Mouse (Mus musculus) hindbrain, embryonic 12.5 days (tissue): ENCODE measurements around the gene Oas1f. TPM values are rescaled to one million over a fixed set of nuclear protein-coding genes. Genes with fewer than 3 reads are reported as not detected.
"Not testable (repeated sequence)": the region's sequence is repeated elsewhere in the genome, so short reads cannot be mapped to it uniquely, and the experiment has no call there.

Experiments used
- ATAC-seq: fragments of 200-750 bp; cut with Nextera tagmentation; 2 replicates; pipeline ENCODE4 v1.8.0; 2017; ENCODE audit warnings: moderate TSS enrichment; ENCODE audit not compliant: low FRiP score
- H3K27ac ChIP-seq: fragments of 300-500 bp; sonication (generic); 2 replicates; pipeline ENCODE4 v1.5.1; 2016; ENCODE audit warnings: mild to moderate bottlenecking
- H3K27me3 ChIP-seq: fragments of 300-500 bp; sonication (generic); 2 replicates; pipeline ENCODE4 v1.6.1; 2016; ENCODE audit warnings: mild to moderate bottlenecking
- H3K36me3 ChIP-seq: fragments of 300-500 bp; sonication (generic); 2 replicates; pipeline ENCODE4 v1.6.1; 2016; ENCODE audit warnings: mild to moderate bottlenecking
- H3K4me1 ChIP-seq: fragments of 300-500 bp; sonication (generic); 2 replicates; pipeline ENCODE4 v1.6.1; 2016
- H3K4me2 ChIP-seq: fragments of 300-500 bp; sonication (generic); replicated peaks from 2 replicates; pipeline ENCODE4 v1.6.1; 2016; ENCODE audit warnings: mild to moderate bottlenecking
- H3K4me3 ChIP-seq: fragments of 300-500 bp; sonication (generic); 2 replicates; pipeline ENCODE4 v1.5.1; 2016; ENCODE audit warnings: mild to moderate bottlenecking
- H3K9ac ChIP-seq: fragments of 300-500 bp; sonication (generic); 2 replicates; pipeline ENCODE4 v1.6.1; 2016; ENCODE audit warnings: mild to moderate bottlenecking, moderate library complexity
- H3K9me3 ChIP-seq: fragments of 300-500 bp; sonication (generic); replicated peaks from 2 replicates; pipeline ENCODE4 v1.6.1; 2016; ENCODE audit warnings: mild to moderate bottlenecking
- WGBS: fragments of 180-500 bp; shearing (Covaris S2); methylation state at CpG from one replicate; pipeline ENCODE4 v1.1.7; 2016; 5-methylcytosine and 5-hydroxymethylcytosine counted together
- polyA plus RNA-seq: library from polyadenylated mRNA; unstranded; fragments of >200 nt; fragmentation: Nextera tagmentation; extraction: Ambion mirVana; gene quantifications from 2 replicates; pipeline ENCODE4 v1.2.1, GENCODE M21; 2016

Gene Oas1f
- polyA plus RNA-seq: not detected in 2 replicates

DNA sequence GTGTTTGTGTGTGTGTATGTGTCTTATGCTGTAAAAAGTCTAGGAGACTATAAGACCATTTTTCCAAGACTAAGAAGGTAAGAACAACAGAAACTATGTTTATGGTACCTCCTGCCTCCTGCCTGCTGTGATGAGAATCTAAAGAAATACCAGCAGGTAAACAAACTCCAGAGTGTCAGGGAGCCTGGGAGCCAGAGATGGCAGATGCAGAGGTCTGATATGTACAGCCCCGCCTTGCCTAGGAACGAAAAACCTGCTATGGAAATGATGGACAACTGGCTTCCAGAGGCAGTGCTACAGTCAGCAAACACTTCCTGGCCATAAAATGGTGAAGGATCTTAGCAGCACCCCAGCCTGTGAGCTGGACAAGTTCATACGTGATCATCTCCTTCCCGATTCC lies at the start of gene Oas1f:
Oas1f (plus strand) TSS at position 301 of the 400 bp plus-strand sequence.
- Histone ChIP-seq H3K4me1 (no peaks in the 10 kb centered on the region), H3K27ac (no peak within 1 kb of the TSS), H3K27me3 (peaks cover 3% of the 10 kb centered on the region; the same call in 1 of the 2 replicates), H3K9ac (no peak within 1 kb of the TSS), H3K36me3 (no peaks in the 10 kb centered on the region), H3K9me3 (no peaks in the 10 kb centered on the region), H3K4me3 (no peak within 1 kb of the TSS), H3K4me2 (no peak within 1 kb of the TSS)
- WGBS: 84% methylated on average over 4 of the region's 4 CpGs
- no peak for ATAC-seq

DNA sequence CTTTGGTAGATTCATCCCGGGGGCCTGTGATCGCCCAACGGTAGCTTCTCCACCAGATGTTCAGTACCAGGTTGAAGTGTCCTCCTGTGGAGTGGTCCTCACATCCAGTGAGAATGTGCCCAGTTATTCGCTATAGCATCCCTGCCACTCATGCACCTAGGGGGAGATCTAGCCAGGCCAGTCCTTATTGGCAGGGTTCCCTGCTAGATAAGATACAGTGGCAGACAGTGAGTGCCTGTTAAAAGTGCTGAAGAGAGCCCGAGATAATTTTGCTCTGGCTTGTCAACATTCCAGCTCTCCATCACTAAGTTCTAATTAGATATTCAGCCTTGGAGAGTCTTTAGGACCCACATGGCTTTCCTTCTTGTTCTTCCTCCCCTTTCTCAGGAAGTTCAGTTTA lies 49.0 kb upstream of the Oas1f start:
- not testable (repeated sequence) for H3K9ac ChIP-seq, H3K9me3 ChIP-seq, H3K4me2 ChIP-seq, H3K27ac ChIP-seq, H3K27me3 ChIP-seq, ATAC-seq, H3K4me3 ChIP-seq, H3K4me1 ChIP-seq, H3K36me3 ChIP-seq
- WGBS: 85% methylated on average over 5 of the region's 5 CpGs

DNA sequence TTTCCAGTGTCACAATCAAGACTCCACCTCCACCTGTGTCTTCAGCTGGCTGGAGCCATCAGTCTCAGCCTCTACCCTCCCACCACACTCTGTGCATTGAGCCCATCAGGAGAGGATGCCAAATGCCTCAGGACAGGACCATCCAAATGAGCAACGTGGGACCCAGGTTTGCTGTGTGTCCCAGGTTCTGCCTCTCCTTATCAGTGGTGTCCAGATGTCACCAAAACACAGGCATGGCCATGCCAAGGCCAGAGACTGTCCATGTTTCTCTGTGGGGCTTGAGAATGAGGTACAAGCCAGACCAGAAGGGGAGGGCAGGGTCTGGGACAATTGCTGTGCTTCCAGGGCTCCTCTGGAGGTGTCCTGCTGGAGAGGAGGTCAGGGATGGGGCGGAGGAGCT lies 48.2 kb upstream of the Oas1f start:
- ATAC-seq, H3K4me1 ChIP-seq, H3K4me2 ChIP-seq, H3K36me3 ChIP-seq, H3K27ac ChIP-seq, H3K9ac ChIP-seq, H3K9me3 ChIP-seq, H3K4me3 ChIP-seq, H3K27me3 ChIP-seq: not testable (repeated sequence)
- WGBS: 67% methylated on average over 2 of the region's 2 CpGs

- H3K9ac ChIP-seq: no peak overlapping the region
- no peak for ATAC-seq
- peaks cover 9% of the 10 kb centered on the region; the same call in 1 of the 2 replicates for H3K9me3 ChIP-seq
- WGBS: 71% methylated on average over 2 of the region's 2 CpGs
- H3K36me3 ChIP-seq: no peaks in the 10 kb centered on the region
- no peak overlapping the region for H3K4me2 ChIP-seq
- no peak overlapping the region for H3K27ac ChIP-seq
- H3K27me3 ChIP-seq: no peaks in the 10 kb centered on the region
- no peak overlapping the region for H3K4me3 ChIP-seq
- H3K4me1 ChIP-seq: no peaks in the 10 kb centered on the region
Observed at GRCm38 (mm10) chr5:120803596-120803995, 43.6 kb upstream of the Oas1f start.

DNA sequence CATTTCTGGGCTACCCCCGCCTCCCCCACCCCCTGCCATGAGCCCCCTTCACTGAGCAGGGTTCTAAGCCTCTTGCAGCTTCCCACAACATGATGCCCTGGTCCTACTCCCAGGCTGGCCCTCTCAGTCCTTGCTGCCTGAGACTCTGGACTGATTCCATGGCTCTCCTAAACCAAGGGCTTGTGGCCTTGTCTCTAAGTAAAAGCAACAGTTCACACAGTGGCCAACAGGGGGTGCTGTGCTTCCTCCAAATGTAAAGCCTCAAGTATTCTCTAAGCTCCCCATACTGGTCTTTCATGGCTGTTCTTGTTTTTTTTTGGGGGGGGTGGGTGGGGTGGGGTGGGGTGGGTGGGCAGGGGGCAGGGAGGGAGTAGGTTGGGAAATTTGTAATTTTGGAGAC lies 40.7 kb upstream of the Oas1f start:
- Histone ChIP-seq H3K4me3 (no peak overlapping the region), H3K4me2 (no peak overlapping the region), H3K36me3 (no peaks in the 10 kb centered on the region), H3K27me3 (no peaks in the 10 kb centered on the region), H3K9me3 (peaks cover 9% of the 10 kb centered on the region; the same call in 1 of the 2 replicates), H3K9ac (no peak overlapping the region), H3K27ac (no peak overlapping the region), H3K4me1 (no peaks in the 10 kb centered on the region)
- no peak for ATAC-seq
- 89% methylated on average over 1 of the region's 1 CpGs for whole genome bisulfite sequencing

DNA sequence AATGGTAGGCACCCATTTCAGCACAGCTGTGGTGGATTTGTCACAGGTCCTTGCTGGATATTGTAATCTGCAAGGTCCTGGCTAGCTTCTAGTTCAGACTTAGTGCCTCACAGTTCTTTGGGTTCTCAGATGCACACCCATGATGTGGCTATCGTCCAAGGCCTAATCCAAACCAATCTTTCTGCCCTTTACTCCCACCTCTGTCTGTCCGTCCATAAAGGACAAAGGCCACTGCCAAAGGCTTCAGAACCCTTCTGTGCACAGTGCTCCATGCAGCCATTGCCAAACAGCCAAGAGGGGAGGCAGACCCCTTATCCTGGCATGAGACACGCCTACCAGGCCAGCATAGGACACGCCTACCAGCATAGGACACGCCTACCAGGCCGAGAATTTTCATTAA lies 38.0 kb upstream of the Oas1f start:
- H3K4me3 ChIP-seq: no peak overlapping the region
- H3K9ac ChIP-seq: no peak overlapping the region
- H3K4me1 ChIP-seq: peaks cover 10% of the 10 kb centered on the region
- H3K36me3 ChIP-seq: no peaks in the 10 kb centered on the region
- WGBS: 41% methylated on average over 6 of the region's 6 CpGs
- ATAC-seq: no peak
- peaks cover 5% of the 10 kb centered on the region; the same call in 1 of the 2 replicates for H3K9me3 ChIP-seq
- no peak overlapping the region for H3K4me2 ChIP-seq
- H3K27me3 ChIP-seq: no peaks in the 10 kb centered on the region
- H3K27ac ChIP-seq: no peak overlapping the region

DNA sequence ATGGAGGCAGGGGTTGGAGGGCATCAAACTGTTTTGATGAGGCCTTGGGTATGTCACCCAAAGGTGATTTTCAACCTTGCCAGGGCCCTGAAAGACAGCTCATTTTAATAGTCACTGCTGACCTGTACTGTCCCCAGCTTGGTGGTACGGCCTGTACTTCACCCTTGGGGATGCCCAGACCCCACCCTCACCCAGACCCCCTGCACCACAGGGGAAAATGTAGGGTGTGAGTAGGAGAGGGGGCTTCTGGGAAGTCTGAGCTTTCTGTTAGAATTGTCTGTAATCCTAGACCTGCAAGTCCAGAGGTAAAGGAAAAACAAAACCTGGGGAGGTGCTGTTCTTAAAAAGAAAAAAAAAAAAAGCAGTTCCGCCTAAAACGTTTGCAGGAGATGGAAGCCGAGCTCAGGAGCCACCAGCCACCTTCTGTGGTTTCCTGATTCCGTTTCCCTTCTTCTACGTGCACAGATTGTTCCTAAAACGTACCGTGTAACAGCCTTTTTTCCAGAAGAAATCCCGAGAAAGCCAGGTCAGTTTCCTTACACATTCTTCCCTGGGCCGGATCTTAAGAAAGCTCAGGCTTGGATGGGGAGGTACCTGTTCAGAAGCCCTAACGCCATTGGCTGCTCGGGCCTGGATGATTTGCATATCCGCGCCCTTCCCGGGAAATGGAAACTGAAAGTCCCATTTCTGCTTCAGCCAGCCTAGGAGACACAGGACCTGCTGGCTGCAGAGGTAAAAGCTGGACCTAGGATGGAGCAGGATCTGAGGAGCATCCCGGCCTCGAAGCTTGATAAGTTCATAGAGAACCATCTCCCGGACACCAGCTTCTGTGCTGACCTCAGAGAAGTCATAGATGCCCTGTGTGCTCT lies 35.0 kb upstream of the Oas1f start, which contains the start of gene Oas1c:
Oas1c (minus strand) TSS at position 564 of the 869 bp plus-strand sequence.
- Histone ChIP-seq H3K4me3 (peak within 1 kb of the TSS; percentile 24), H3K27ac (peak within 1 kb of the TSS; percentile 65), H3K27me3 (no peaks in the 10 kb centered on the region), H3K4me1 (peaks cover 10% of the 10 kb centered on the region), H3K9me3 (no peaks in the 10 kb centered on the region), H3K4me2 (peak within 1 kb of the TSS; percentile 51), H3K36me3 (no peaks in the 10 kb centered on the region), H3K9ac (peak within 1 kb of the TSS; percentile 47)
- peak; percentile 71; the same call in 1 of the 2 replicates for ATAC-seq
- 5% methylated on average over 18 of the region's 18 CpGs for WGBS

DNA sequence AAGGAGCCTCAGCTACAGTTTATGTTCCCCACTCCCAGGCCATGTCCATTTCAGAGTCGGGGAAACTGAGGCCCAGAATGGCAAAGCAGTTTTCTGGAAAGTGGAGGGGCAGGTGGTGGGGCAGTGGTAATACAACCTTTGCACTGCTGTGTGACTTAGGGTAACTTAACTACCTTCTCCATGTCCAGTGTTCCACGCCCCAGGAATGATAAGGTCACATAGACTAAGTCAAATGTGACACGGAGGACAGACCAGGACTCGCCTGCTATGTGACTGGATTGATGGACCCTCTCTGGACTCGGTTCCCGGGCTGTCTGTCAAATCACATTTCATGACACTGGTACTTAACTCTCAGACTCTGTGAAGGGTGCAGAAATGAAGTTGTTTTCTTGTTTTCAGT lies 34.1 kb upstream of the Oas1f start:
- H3K27me3 ChIP-seq: no peaks in the 10 kb centered on the region
- no peaks in the 10 kb centered on the region for H3K9me3 ChIP-seq
- peaks cover 10% of the 10 kb centered on the region for H3K4me1 ChIP-seq
- H3K27ac ChIP-seq: no peak overlapping the region
- WGBS: 78% methylated on average over 6 of the region's 6 CpGs
- no peaks in the 10 kb centered on the region for H3K36me3 ChIP-seq
- no peak overlapping the region for H3K9ac ChIP-seq
- no peak for ATAC-seq
- peak overlapping the region; percentile 51 for H3K4me2 ChIP-seq
- peak overlapping the region; percentile 24; the same call in 1 of the 2 replicates for H3K4me3 ChIP-seq

GRCm38 (mm10) chr5:120815949-120816348 lies 31.2 kb upstream of the Oas1f start:
- peaks cover 10% of the 10 kb centered on the region for H3K4me1 ChIP-seq
- H3K4me2 ChIP-seq: no peak overlapping the region
- no peaks in the 10 kb centered on the region for H3K27me3 ChIP-seq
- ATAC-seq: no peak
- H3K9ac ChIP-seq: no peak overlapping the region
- no peaks in the 10 kb centered on the region for H3K36me3 ChIP-seq
- peaks cover 16% of the 10 kb centered on the region for H3K9me3 ChIP-seq
- H3K4me3 ChIP-seq: no peak overlapping the region
- H3K27ac ChIP-seq: no peak overlapping the region
- 63% methylated on average over 3 of the region's 3 CpGs for WGBS

DNA sequence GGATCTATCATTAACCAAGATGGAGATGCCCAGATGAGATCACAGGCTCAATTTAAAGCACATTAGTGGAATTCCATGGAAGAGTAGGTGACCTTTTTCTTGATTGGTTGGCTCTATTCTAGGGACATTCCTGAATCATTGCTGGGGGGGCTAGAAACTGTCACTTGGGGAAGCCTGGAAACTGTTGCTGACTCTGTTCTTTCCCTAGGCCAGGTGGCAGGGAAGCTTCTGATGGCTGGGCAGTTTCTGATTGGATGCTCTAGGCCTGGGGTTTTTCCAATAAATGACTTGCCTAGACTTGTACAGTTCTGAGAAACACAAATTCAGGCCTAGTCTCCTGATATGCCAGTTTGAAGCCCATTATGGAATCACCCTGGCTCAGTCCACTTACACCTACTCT lies 28.2 kb upstream of the Oas1f start:
- Histone ChIP-seq H3K27ac (no peak overlapping the region), H3K4me3 (no peak overlapping the region), H3K4me2 (no peak overlapping the region), H3K4me1 (no peaks in the 10 kb centered on the region), H3K27me3 (no peaks in the 10 kb centered on the region), H3K9me3 (peaks cover 16% of the 10 kb centered on the region), H3K9ac (no peak overlapping the region), H3K36me3 (no peaks in the 10 kb centered on the region)
- ATAC-seq: no peak

DNA sequence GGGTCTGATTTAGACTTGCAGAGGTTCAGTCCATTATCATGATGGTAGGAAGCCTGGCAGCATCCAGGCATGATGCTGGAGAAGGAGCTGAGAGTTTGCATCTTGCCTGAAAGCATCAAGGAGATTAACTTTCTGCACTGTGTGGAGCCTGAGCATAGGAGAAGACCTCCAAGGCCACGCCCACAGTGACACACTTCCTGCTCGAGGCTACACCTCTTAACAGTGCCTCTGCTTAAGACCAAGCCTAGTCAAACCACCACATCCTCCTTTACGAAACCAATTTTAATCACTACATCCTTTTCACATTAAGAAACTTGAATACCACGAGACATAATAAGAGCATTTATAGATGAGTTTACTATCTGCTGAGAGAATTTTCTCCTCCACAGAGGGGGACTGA lies 16.1 kb upstream of the Oas1f start:
- no peaks in the 10 kb centered on the region for H3K9me3 ChIP-seq
- no peak overlapping the region for H3K9ac ChIP-seq
- H3K27ac ChIP-seq: no peak overlapping the region
- no peak overlapping the region for H3K4me3 ChIP-seq
- H3K4me1 ChIP-seq: peaks cover 8% of the 10 kb centered on the region; the same call in 1 of the 2 replicates
- H3K36me3 ChIP-seq: no peaks in the 10 kb centered on the region
- 83% methylated on average over 4 of the region's 4 CpGs for WGBS
- no peak overlapping the region for H3K4me2 ChIP-seq
- peaks cover 13% of the 10 kb centered on the region; the same call in 1 of the 2 replicates for H3K27me3 ChIP-seq
- ATAC-seq: no peak

DNA sequence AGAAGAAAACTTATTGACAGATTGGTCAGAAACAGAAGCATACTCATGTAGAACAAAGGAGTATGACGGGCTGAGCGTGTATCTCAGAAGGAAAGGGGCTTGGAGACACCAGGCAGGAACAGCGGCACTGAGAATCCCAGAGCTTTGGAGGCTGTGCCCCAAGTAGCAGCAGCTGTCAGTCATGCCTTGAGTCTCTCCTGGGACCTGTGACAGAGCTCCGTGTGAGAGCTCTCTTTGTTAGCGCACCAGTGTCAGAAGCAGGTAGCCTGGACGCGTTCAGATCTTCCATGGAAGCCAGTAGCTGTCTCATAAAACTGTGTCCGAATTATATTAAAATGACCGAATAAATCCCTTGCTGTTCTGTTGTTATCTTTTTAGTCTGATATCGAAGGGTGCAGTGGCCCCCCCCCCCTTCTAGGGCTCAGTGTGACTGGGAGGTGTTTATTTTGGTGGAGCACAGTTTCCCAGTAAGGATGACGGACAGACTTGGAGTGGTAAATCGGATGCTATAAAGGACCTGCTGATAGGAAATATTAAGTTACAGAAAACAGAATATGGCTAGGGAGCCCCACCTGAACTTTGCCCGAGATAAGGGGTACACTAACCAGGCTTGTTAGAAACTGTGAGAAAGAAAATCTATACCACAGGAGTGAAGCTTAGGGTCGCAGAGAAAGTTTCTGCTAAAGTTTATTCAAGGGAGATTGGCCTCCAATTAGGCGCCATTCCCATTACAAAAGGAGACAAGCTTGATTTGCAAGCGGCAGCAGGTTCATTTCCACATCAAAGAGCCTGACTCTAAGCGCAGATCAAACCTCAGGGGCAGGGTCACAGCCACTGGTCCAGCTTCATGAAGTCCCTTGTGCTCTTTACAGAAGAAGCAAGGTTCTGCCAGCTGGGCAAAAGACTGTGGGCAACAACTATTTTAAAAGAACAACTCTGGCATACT lies 13.6 kb upstream of the Oas1f start:
- Histone ChIP-seq H3K4me2 (peak overlapping the region; percentile 17; the same call in 1 of the 2 replicates), H3K9ac (no peak overlapping the region), H3K4me3 (no peak overlapping the region), H3K36me3 (no peaks in the 10 kb centered on the region), H3K4me1 (peaks cover 8% of the 10 kb centered on the region; the same call in 1 of the 2 replicates), H3K9me3 (no peaks in the 10 kb centered on the region), H3K27ac (no peak overlapping the region), H3K27me3 (peaks cover 23% of the 10 kb centered on the region; the same call in 1 of the 2 replicates)
- 17% methylated on average over 17 of the region's 17 CpGs for WGBS
- no peak for ATAC-seq
